Mouse (Mus musculus) liver, adult 2 months (tissue): ENCODE results near the gene Zmynd8.

ENCODE experiments used
- CTCF ChIP-seq: fragments of 200-500 bp; IDR thresholded peaks from 2 replicates; pipeline ENCODE4 v1.5.1; 2011; ENCODE audit warnings: low read depth, low read length, control low read depth
- POLR2A ChIP-seq: fragments of 200-500 bp; IDR thresholded peaks from 2 replicates; pipeline ENCODE4 v1.6.1; 2011; ENCODE audit warnings: low read length, control low read depth; ENCODE audit not compliant: insufficient read depth; ENCODE audit errors: extremely low read depth

DNA sequence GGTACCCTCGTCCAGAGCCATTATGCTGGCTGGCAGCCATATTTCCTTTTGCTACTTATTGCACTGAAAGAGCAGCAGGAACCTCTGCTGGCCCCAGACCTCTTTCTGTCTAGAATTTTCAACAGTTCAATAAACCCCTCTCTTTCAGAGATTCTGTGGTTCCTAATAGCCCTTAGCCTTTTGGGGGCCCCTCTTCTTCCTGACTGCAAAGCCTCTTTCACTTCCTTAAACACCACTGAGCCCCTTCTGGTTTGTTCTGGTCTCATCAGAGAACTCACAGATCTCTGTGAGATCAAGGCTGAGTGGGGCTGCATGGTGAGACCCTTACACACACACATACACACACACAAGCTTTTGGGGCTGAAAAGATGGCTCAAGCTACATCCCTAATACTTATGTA is 49.2 kb upstream of the Zmynd8 start:
- TF ChIP-seq CTCF (no peak), POLR2A (no peak)
